Mouse (Mus musculus): ENCODE measurements at regions not wholly inside any gene's neighbourhood (a gene's known extent, or its start where the extent isn't known, plus 50 kb on each side); places are given as distances from the start of the nearest gene placed in this dataset.

DNA sequence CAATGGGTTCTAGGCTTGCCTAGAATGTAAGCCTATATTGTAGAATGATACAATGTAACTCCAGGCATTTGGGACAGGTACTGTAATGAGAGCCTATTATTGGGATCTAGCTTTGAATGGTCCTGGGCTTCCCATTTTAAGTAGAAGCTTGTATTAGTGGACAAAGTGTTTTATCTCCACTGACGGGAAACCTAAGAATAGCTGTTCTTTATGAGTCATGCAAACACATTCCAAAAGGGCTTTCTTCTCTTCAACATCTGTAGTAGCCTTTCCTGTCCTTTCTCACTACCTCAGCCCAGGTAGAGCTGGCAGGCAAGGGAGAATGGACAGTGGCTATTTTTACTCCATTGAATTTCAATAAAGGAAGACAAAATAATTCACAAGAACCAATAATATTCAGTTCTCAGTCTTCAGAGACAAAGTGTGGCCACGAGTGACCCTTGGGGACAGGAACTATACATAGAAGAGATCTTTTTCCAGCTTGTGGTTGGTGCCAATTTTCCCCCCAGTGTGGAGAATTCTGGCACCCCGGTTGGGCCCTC is 82.8 kb downstream of the Csl start:
- ATAC-seq, result no peak

DNA sequence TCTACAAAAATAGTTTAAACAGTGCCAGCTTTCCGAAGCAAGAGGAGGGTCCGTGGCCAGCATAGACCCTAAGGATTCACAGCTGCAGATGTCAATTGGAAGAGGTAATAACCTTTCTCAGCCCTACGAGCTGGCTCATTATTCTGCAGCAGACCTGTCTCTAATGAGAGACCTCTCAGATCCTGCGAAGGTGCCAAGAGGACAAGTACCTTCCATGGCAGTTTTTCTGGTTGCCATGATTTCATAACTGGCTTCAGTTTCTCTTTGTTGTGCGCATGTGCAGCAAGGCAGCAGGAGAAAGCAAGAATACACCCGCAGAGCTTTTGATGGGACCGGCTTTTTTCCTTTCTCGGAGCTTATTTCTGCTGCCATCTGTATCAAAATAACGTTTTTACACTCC is 81.4 kb downstream of the Csl start:
- ATAC-seq, result no peak

DNA sequence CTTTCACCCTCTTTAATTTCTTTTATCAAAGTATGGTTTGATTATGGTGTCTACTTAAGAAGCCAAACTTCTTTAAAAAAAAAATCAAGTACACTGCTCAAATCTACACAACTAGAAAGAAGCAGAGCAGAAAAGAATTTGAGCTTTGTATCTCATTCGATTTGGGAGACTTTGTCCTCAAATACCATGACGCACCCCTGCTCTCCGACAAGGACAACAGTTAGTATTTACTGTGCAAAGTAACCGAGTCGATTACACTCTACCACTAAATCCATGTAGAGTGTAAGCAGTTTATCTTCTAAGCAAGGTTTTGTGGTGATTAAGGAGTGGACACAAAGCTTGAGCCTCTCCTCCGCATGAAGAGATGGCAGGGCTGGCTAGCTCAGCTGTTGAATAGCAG is 79.6 kb downstream of the Csl start:
- no peak for ATAC-seq

DNA sequence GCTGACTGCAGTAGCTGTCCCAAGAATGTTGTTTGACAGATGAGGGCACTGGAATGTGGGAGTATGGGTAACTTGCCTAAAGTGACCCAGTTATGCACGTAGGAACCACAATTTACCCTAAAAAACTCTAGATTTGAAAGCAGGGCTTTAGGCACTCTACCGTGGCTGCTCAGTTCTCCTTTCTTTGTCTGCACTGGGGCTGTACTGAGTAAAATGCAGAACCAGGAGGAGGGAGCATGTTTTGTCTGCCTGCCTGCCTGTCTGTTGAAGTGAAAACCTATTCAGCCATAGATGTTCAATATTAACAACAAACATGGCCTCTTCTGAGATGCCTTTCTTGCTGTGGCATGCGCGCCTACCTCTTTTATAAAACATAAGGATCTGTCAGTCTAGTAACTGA is 77.5 kb downstream of the Csl start:
- no peak for ATAC-seq

DNA sequence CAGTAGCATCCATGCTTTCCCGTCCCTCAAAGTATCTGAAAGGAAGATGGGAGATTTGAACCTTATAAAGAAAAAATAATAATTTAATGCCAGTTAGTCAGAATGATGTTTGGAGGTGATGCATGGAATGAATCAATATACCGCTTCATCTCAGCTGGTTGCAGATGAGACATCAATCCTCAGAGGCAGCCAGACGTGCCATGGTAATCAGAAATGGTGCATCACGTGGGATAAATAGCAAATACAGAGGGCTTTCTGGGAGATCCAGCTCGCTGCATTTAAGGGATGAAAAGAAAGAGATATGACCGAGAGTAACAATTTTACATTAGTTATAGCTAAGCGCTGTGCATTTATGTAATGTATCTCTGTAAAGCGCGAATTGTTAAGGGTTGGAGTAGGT is 77.1 kb downstream of the Csl start:
- ATAC-seq, result no peak

DNA sequence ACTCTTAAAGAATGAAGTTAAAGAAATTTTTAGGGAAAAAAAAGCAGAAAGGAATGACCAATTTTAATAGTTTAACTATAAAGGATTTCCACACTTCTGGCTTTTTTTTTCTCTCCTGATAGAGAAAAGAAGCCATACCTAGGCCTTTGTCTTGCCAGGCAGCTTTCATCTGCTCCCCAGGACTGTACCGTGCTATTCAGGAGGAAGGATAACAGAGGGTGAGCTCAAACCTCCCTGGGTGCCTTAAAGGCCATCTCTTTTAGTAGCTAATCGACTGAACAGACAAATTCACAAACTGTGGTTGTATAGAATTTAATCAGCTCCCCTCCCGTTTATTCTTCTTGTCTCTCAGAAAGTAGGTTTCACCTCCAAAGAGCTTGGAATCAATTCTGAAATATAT is 76.1 kb downstream of the Csl start:
- ATAC-seq, result no peak

GRCm38 (mm10) chr10:99685911-99686310 is 73.5 kb downstream of the Csl start:
- no peak for ATAC-seq

DNA sequence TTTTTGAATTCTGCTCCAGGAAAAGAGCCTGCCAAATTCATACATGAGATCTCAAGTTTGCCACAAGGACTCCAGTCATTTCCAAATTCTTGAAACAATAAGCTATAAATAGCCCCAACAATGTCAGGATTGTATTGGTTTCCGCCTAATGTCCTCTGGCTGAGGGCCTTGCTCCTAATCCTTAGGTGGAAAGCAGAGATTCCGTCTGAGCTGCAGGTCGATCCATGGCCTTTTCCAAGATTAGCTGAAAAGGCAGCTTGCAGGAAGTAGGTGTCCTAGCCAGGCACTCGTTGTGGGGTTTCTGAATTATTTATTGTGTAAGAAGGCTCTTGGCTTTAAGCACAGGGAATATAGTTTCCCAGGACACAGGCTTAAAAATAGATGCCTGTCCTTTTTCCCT is 72.4 kb downstream of the Csl start:
- no peak for ATAC-seq

GRCm38 (mm10) chr10:99697696-99698095 is 61.8 kb downstream of the Csl start:
- ATAC-seq, result no peak

DNA sequence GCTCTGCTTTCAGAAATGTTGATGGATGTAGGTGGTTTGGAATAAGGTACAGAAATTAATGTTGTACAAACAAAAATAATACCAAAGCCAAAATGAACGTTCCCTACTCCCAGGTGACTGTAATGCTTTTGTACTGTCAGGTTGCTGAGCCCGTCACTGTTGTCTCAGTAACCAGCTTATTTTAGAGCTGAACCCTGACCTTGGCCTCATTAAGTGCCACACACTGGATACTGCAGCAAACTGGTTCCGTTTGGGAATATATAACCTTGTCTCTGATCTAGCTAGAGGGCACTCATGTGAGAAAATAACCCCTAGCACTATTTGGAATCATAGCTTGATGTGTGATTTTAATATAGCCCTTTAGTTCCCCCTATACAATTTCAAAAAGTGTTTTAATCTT is 60.0 kb downstream of the Csl start:
- ATAC-seq, result no peak

DNA sequence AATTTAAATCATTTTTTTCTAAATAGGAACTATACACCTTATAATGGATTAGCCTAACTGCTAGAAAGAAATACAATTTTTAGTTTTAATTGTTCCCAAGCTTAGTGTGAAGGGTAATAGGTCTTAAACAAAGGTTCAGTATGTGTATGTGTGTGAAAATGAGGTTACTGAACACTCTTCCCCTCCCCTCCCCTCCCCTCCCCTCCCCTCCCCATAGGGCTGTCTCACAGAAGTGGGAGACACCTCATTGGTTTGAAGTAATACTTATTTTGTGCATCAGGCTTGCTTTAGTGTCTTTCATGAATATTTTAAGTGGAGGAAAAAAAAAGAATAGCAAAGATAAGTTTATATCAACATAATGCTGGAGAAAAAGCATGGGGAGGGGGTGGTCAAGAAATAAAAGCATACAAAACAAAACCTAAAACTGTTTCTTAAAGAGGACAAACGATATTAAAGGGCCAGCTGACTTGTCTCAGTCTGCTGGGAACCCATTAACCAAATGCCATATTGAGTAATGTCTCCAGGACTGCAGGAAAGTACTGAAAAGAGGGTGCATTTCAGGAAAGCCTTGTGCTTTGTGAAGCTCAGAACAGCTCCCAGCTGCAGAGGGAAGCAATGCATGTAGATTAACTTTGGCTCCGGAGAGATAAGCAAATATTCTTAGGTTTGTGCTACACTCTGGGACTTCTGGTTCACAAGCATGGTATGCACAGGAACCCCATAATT is 59.2 kb downstream of the Csl start:
- ATAC-seq, result no peak

Data from CD4-positive, CD25-positive, alpha-beta regulatory T cell, adult 4 months (primary cell).